Mouse (Mus musculus): ENCODE results near the gene Wwox.
A peak's percentile ranks its signal among the peaks of the same experiment; 100 is the strongest.

The Wwox gene

GRCm38 (mm10) chr8:114743185-114743915 lies 303.9 kb downstream of the Wwox start:
- no peak for DNase-seq (ENCODE audit: low spot score)

- no peak for DNase-seq (ENCODE audit: low spot score)
These were observed 306.9 kb downstream of the Wwox start for GRCm38 (mm10) chr8:114746373-114746772.

- DNase-seq (ENCODE audit: low spot score): no peak
These were observed 312.1 kb downstream of the Wwox start for GRCm38 (mm10) chr8:114751376-114752135.

GRCm38 (mm10) chr8:114759621-114760020 lies 320.2 kb downstream of the Wwox start:
- DNase-seq (ENCODE audit: low spot score): no peak

GRCm38 (mm10) chr8:114768536-114768935 lies 329.1 kb downstream of the Wwox start:
- no peak for DNase-seq (ENCODE audit: low spot score)

GRCm38 (mm10) chr8:114770856-114771776 lies 331.7 kb downstream of the Wwox start:
- DNase-seq (ENCODE audit: low spot score): peak; percentile 88

GRCm38 (mm10) chr8:114772276-114772849 lies 332.9 kb downstream of the Wwox start:
- no peak for DNase-seq (ENCODE audit: low spot score)

GRCm38 (mm10) chr8:114773461-114774414 lies 334.3 kb downstream of the Wwox start:
- DNase-seq (ENCODE audit: low spot score): no peak

- DNase-seq (ENCODE audit: low spot score): no peak
These were observed 334.9 kb downstream of the Wwox start for GRCm38 (mm10) chr8:114774415-114774775.

- DNase-seq (ENCODE audit: low spot score): no peak
These were observed 336.1 kb downstream of the Wwox start for GRCm38 (mm10) chr8:114775543-114775942.

GRCm38 (mm10) chr8:114776696-114777095 lies 337.2 kb downstream of the Wwox start:
- DNase-seq (ENCODE audit: low spot score): no peak

- no peak for DNase-seq (ENCODE audit: low spot score)
These were observed 338.0 kb downstream of the Wwox start for GRCm38 (mm10) chr8:114777271-114777980.

- DNase-seq (ENCODE audit: low spot score): no peak
These were observed 339.5 kb downstream of the Wwox start for GRCm38 (mm10) chr8:114779002-114779401.

GRCm38 (mm10) chr8:114783321-114783720 lies 343.9 kb downstream of the Wwox start:
- no peak for DNase-seq (ENCODE audit: low spot score)

GRCm38 (mm10) chr8:114785834-114786233 lies 346.4 kb downstream of the Wwox start:
- no peak for DNase-seq (ENCODE audit: low spot score)

- no peak for DNase-seq (ENCODE audit: low spot score)
These were observed 350.2 kb downstream of the Wwox start for GRCm38 (mm10) chr8:114789616-114790015.

GRCm38 (mm10) chr8:114790754-114791153 lies 351.3 kb downstream of the Wwox start:
- DNase-seq (ENCODE audit: low spot score): no peak

- no peak for DNase-seq (ENCODE audit: low spot score)
These were observed 354.2 kb downstream of the Wwox start for GRCm38 (mm10) chr8:114793682-114794081.

GRCm38 (mm10) chr8:114801428-114802134 lies 362.1 kb downstream of the Wwox start:
- DNase-seq (ENCODE audit: low spot score): no peak

- DNase-seq (ENCODE audit: low spot score): peak; percentile 58
These were observed 363.7 kb downstream of the Wwox start for GRCm38 (mm10) chr8:114803113-114803512.

Data from embryo, embryonic 10 days (tissue).